Mouse (Mus musculus) heart, adult 8-10 months (tissue): ENCODE measurements around the gene Prima1. TPM values are rescaled to one million over a fixed set of nuclear protein-coding genes. Genes with fewer than 3 reads are reported as not detected.

Experiments used
- DNase-seq: peaks from one replicate; pipeline ENCODE4 v3.0.0; 2022; ENCODE audit warnings: low spot score
- total RNA-seq, 4 experiments: library from RNA; stranded (reverse); gene quantifications; 2 replicates each; pipeline ENCODE4 v1.2.4; 2022

Prima1 gene
- total RNA-seq, 4 experiments from 2014 or later = 0.41 to 0.84 TPM; not detected in 2

DNA sequence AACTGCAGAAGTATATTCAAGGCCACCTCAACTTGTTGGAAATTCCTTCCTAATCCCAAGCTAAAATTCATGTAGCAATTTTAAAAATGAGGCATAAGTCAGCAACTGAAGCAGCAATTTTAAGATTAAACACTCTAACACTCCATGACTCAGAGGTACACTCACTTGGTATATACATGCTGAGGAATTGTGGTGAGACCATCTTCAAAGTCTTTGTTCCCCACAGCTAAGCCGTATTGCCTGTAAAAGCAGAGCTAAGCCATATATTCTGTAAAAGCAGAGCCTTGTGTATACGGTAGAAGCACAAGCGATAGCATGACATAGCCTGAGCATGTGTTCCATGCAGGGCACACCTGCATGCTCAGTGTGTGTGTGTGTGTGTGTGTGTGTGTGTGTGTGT is 86.5 kb downstream of the Prima1 start:
- DNase-seq = no peak

DNA sequence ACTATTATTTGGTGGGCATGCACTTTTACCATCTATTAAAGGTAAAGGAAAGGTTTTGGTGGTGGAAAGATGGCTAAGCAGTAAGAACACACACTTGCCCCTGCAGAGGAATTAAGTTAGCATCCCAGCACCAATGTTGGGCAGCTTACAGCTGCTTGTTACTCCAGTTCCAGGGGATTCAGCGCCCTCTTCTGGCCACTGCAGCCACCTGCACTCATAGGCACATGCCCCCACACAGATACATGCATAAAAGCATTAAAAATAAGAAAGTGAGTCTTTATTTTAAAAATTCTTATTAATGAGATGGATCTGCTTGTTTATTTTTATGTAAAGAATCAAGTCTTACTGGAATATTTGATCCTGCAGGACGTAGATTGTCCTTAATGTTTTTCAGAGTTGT is 87.0 kb downstream of the Prima1 start:
- no peak for DNase-seq

DNA sequence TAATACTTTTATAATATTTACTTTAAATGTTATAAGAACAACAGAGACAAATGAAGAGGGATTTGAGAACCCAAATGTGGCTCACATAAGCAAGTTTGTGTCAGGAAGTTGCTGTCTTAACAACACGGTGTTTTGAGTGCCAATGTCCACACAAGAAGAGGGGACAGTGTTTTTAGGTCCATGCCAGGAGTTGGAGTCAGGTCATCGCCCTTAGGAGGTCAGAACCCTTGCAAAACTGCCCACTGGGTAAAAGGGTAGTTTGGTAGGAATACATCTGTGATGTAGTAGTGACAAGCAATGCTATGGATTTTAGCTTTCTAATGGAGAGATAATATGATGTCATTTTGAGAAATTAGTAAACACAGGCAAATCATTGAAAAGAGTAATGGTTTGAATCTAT is 91.7 kb downstream of the Prima1 start:
- no peak for DNase-seq

Other genes with a start within 250 kb of the Prima1 start
- not detected for gene Fam181a, start 68.8 kb upstream of the Prima1 start, total RNA-seq
- 100 to 1,000 TPM; 485 to 583 (median 548) TPM for gene Asb2, start 113.9 kb upstream of the Prima1 start, total RNA-seq
- 1 to 10 TPM; 2.5 to 4.2 (median 3.5) TPM for gene Otub2, start 146.5 kb upstream of the Prima1 start, total RNA-seq
- 1 to 10 TPM in 3 of 4 experiments, under 1 TPM in 1; 0.41 to 1.8 (median 1.2) TPM for gene 9330161L09Rik, start 165.7 kb upstream of the Prima1 start, total RNA-seq
- 10 to 100 TPM; 88.5 to 95.6 (median 91.7) TPM for gene Ddx24, start 183.7 kb upstream of the Prima1 start, total RNA-seq
- gene Ifi27, start 192.1 kb upstream of the Prima1 start, total RNA-seq = 10 to 100 TPM; 45.0 to 62.7 (median 52.4) TPM
- gene Ifi27l2a, start 201.5 kb upstream of the Prima1 start, total RNA-seq = 10 to 100 TPM; 20.2 to 34.4 (median 28.4) TPM
- gene Ifi27l2b, start 215.1 kb upstream of the Prima1 start, total RNA-seq = not detected